Mouse (Mus musculus) heart, embryonic 16.5 days (tissue): ENCODE results near the gene Nxph4. TPM values are rescaled to one million over a fixed set of nuclear protein-coding genes. Genes with fewer than 3 reads are reported as not detected.
A peak's percentile ranks its signal among the peaks of the same experiment; 100 is the strongest.

Source experiments
- ATAC-seq: fragments of 200-750 bp; cut with Nextera tagmentation; replicated peaks from 2 replicates; pipeline ENCODE4 v1.8.0; 2017; ENCODE audit warnings: moderate number of reproducible peaks; ENCODE audit not compliant: insufficient read depth, low FRiP score; ENCODE audit errors: extremely low read depth
- H3K27ac ChIP-seq: fragments of 300-500 bp; sonication (generic); 2 replicates; pipeline ENCODE4 v1.5.1; 2014; ENCODE audit warnings: mild to moderate bottlenecking, low read length, control low read depth, moderate library complexity
- H3K27me3 ChIP-seq: fragments of 300-500 bp; sonication (generic); 2 replicates; pipeline ENCODE4 v1.6.1; 2014; ENCODE audit warnings: low read length, mixed read lengths; ENCODE audit not compliant: control insufficient read depth, insufficient read depth
- H3K36me3 ChIP-seq: fragments of 300-500 bp; sonication (generic); 2 replicates; pipeline ENCODE4 v1.6.1; 2014; ENCODE audit not compliant: control insufficient read depth, insufficient read depth
- H3K4me1 ChIP-seq: fragments of 300-500 bp; sonication (generic); 2 replicates; pipeline ENCODE4 v1.6.1; 2014; ENCODE audit warnings: low read length, mixed read lengths; ENCODE audit not compliant: control insufficient read depth, insufficient read depth
- H3K4me2 ChIP-seq: fragments of 300-500 bp; sonication (generic); 2 replicates; pipeline ENCODE4 v1.6.1; 2014; ENCODE audit warnings: low read depth, mild to moderate bottlenecking, control low read depth, low read length
- H3K4me3 ChIP-seq: fragments of 300-500 bp; sonication (generic); 2 replicates; pipeline ENCODE4 v1.5.1; 2014; ENCODE audit warnings: mild to moderate bottlenecking, control low read depth, low read length
- H3K9ac ChIP-seq: fragments of 300-500 bp; sonication (generic); 2 replicates; pipeline ENCODE4 v1.6.1; 2014; ENCODE audit warnings: low read length, control low read depth
- H3K9me3 ChIP-seq: fragments of 300-500 bp; sonication (generic); replicated peaks from 2 replicates; pipeline ENCODE4 v1.6.1; 2016; ENCODE audit warnings: low read length; ENCODE audit not compliant: control insufficient read depth
- WGBS: fragments of 180-500 bp; shearing (Covaris S2); extraction: QIAGEN DNeasy Blood & Tissue Kit; methylation state at CpG from one replicate; pipeline ENCODE4 v1.1.7; 2014; 5-methylcytosine and 5-hydroxymethylcytosine counted together
- polyA plus RNA-seq: library from polyadenylated mRNA; unstranded; fragments of >200 nt; fragmentation: Nextera tagmentation; extraction: Ambion mirVana; gene quantifications from 2 replicates; pipeline ENCODE4 v1.2.1, GENCODE M21; 2015

Nxph4 gene
- polyA plus RNA-seq, 1 experiment from 2014 or later = 1.4 TPM

DNA sequence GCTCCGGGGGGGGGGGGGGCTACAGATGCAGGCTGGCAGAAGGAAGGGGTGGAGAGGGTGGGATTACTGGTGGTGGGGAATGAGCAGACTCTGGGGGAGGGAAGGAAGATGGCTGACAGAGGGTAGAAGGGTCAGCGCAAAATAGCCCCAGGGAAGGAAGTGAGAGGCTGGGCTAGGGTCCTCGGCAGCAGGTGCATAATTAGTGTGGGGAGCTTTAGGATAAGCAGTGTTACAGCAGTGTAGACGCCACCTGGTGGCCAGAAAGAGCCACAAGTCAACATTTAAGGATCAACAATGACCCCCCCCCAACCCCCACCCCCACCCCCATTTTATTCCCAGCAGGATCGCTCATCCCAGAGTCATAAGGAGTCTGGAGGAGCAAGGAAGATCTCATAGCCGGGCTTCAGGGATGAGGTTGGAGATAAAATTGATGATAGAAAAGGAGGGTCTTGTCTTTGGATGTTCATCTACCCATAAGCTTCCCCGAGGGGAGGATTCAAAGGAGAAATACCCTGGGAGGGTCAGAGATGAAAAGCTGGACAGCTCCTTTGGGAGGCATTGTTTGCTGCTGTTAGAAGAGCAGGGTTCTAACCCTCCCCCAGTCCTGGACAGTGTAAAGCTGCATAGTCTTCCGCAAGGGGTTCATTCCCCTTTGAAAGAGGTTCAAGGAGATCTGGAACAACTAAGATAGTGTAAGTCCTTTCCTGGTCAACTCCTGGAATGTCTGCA, 2.4 kb upstream of the Nxph4 start:
- Histone ChIP-seq H3K27me3 (peaks cover 50% of the 10 kb centered on the region), H3K27ac (no peak overlapping the region), H3K9ac (no peak overlapping the region), H3K36me3 (no peaks in the 10 kb centered on the region), H3K4me2 (no peak overlapping the region), H3K9me3 (no peaks in the 10 kb centered on the region), H3K4me3 (no peak overlapping the region), H3K4me1 (peaks cover 12% of the 10 kb centered on the region)
- ATAC-seq = no peak
- 15% methylated on average over 8 of the region's 8 CpGs for WGBS

DNA sequence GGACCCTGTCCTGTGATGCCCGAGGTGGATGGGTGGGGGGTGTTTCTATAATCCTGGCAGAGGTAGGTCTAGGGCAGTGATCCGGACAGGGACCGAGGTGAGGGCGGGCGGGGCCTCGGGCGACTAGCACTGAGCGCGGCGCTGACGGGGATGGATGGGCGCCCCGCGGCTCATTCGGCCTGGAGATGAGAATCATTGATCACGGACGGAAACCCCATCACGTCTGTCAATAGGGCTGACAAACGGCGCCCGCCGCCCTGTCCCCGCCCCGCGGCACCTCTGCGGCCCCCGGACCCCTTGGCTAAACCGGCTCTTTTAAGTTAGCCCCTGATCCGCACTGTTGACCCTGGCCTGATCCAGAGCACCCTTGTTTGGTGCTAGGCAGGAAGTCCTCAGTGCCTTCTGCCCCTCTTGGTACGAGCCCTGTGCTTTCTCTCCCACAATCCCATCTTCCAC, 598 bp upstream of the Nxph4 start:
- no peaks in the 10 kb centered on the region for H3K36me3 ChIP-seq
- peak overlapping the region; percentile 42; the same call in 1 of the 2 replicates for H3K9ac ChIP-seq
- ATAC-seq = no peak
- H3K27me3 ChIP-seq = peaks cover 68% of the 10 kb centered on the region
- WGBS = 3% methylated on average over 30 of the region's 30 CpGs
- H3K9me3 ChIP-seq = no peaks in the 10 kb centered on the region
- peak overlapping the region; percentile 80 for H3K4me2 ChIP-seq
- H3K27ac ChIP-seq = no peak overlapping the region
- H3K4me3 ChIP-seq = peak overlapping the region; percentile 52
- H3K4me1 ChIP-seq = peaks cover 14% of the 10 kb centered on the region

DNA sequence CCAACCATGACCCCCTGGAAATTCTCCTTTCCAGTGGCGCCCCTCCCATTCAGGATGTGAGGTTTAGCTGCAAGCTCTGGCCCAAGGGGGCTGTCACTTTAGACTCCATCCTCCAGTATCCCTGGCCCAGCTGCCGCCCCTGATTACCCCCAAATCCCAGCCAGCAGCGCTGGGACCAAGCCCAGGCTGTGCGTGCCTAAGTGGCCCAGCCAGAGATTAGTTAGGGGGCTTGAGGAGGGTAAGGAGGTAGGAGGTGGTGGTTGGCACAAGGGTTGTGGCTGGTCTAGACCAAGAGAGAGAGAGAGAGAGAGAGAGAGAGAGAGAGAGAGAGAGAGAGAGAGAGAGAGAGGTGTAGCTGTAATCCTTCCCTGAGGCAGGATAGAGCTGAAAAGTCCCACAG, 2.8 kb downstream of the Nxph4 start:
- Histone ChIP-seq H3K4me1 (peaks cover 17% of the 10 kb centered on the region), H3K9ac (no peak overlapping the region), H3K9me3 (no peaks in the 10 kb centered on the region), H3K27ac (no peak overlapping the region), H3K4me2 (no peak overlapping the region), H3K4me3 (no peak overlapping the region), H3K36me3 (no peaks in the 10 kb centered on the region), H3K27me3 (peaks cover 97% of the 10 kb centered on the region)
- WGBS = 5% methylated on average over 4 of the region's 4 CpGs
- ATAC-seq = no peak

DNA sequence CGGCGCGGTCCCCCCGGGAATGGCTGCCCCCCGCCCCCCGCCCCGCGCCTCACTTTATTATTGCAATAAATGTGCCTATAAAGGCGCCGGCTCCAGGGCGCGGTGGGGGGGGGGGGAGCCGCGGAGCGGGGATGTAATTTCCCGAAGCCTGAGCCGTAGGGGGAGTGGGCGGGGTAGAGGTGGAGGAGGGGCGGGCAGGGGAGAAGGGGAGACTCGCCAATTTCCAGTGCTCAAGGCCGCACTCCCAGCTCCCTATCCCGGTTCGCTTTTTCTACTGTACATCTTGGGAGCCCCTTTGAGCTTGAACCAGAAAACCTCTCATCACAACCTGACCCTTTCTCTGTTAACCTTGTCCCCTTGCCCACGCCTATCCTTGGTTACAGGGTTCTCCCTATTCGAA, 3.4 kb downstream of the Nxph4 start:
- WGBS = 2% methylated on average over 25 of the region's 25 CpGs
- Histone ChIP-seq H3K4me3 (no peak overlapping the region; the same call in 1 of the 2 replicates), H3K27me3 (peaks cover 97% of the 10 kb centered on the region), H3K4me1 (peaks cover 23% of the 10 kb centered on the region), H3K9ac (no peak overlapping the region), H3K27ac (no peak overlapping the region), H3K4me2 (peak overlapping the region; percentile 14; the same call in 1 of the 2 replicates), H3K9me3 (no peaks in the 10 kb centered on the region), H3K36me3 (no peaks in the 10 kb centered on the region)
- no peak for ATAC-seq

DNA sequence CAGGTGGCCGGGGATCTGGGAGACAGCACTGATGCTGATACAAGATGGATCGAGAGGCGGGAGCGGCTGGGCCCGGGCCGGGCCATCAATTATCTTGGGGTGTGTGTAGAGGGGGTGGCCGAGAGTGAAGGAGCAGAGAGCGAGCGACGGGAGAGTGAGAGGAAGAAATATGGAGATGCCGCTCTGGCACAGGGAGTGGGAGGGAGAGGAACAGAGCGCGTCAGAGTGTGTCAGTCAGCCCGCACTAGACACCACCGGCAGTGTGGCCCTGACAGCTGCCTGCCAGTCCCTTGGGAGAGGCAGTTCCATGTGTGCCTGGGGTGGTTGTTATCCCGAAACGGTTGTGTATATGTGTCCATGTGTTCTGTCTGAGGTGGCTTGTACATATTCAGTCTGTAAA, 6.9 kb downstream of the Nxph4 start:
- H3K4me3 ChIP-seq = no peak overlapping the region
- 5% methylated on average over 17 of the region's 17 CpGs for WGBS

DNA sequence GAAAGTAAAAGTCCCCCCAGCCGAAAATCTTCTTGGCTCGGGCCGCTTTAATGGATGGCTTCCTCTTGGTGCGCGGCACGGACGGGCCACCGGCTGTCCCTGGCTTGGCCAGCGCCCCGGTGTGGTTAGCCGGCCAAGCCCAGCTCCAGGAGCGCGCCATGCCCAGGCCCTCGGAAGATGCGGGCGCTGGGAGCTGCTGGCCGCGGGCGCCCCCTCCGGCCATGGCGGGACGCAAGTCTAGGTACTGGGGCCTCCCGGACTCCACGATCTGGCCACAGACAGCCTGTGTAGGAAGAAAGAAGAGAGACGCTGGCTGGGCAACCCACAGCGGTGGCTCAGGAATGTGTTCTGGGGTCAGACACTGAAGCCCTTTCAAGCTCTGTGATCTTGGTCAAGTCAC, 7.7 kb downstream of the Nxph4 start:
- Histone ChIP-seq H3K36me3 (no peaks in the 10 kb centered on the region), H3K4me2 (peak overlapping the region; percentile 66), H3K4me3 (peak overlapping the region; percentile 48), H3K27me3 (peaks cover 79% of the 10 kb centered on the region), H3K4me1 (peaks cover 19% of the 10 kb centered on the region), H3K9me3 (no peaks in the 10 kb centered on the region), H3K9ac (peak overlapping the region; percentile 42; the same call in 1 of the 2 replicates), H3K27ac (no peak overlapping the region)
- 0 out of 2 replicates have a peak, but pooled peaks have one; percentile 15 for ATAC-seq
- under 1% methylated on average over 26 of the region's 26 CpGs for WGBS

More for the DNA sequence above, 6.9 kb downstream of the Nxph4 start:
- peaks cover 16% of the 10 kb centered on the region for H3K4me1 ChIP-seq
- no peaks in the 10 kb centered on the region for H3K9me3 ChIP-seq
- H3K4me2 ChIP-seq = no peak overlapping the region
- H3K27me3 ChIP-seq = peaks cover 87% of the 10 kb centered on the region
- no peak for ATAC-seq
- no peaks in the 10 kb centered on the region for H3K36me3 ChIP-seq
- H3K27ac ChIP-seq = no peak overlapping the region
- no peak overlapping the region for H3K9ac ChIP-seq

DNA sequence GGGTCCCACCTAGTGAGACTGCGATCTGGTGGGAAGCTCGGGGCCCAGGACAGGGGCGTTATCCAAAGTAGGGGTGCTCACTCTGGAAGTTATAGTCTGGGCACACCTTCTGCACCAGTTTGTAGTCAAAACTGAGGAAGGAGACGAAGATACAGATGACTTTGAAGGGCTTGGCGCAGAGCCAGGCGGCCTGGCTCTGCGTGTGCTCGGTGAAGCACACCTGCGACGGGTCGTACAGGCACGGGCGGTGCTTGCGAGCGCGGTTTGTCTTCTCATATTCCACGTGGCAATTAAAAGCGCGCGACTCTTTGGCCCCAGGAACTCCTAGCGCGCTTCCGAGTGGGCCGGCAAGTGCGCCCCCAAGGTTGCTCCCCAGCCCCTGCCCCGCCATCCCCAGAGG, 8.3 kb downstream of the Nxph4 start:
- WGBS = under 1% methylated on average over 26 of the region's 26 CpGs
- peak overlapping the region; percentile 42; the same call in 1 of the 2 replicates for H3K9ac ChIP-seq
- H3K4me3 ChIP-seq = peak overlapping the region; percentile 48
- peaks cover 72% of the 10 kb centered on the region for H3K27me3 ChIP-seq
- no peak for ATAC-seq
- peak overlapping the region; percentile 66 for H3K4me2 ChIP-seq
- no peaks in the 10 kb centered on the region for H3K9me3 ChIP-seq
- H3K27ac ChIP-seq = no peak overlapping the region
- H3K36me3 ChIP-seq = no peaks in the 10 kb centered on the region
- H3K4me1 ChIP-seq = peaks cover 25% of the 10 kb centered on the region

DNA sequence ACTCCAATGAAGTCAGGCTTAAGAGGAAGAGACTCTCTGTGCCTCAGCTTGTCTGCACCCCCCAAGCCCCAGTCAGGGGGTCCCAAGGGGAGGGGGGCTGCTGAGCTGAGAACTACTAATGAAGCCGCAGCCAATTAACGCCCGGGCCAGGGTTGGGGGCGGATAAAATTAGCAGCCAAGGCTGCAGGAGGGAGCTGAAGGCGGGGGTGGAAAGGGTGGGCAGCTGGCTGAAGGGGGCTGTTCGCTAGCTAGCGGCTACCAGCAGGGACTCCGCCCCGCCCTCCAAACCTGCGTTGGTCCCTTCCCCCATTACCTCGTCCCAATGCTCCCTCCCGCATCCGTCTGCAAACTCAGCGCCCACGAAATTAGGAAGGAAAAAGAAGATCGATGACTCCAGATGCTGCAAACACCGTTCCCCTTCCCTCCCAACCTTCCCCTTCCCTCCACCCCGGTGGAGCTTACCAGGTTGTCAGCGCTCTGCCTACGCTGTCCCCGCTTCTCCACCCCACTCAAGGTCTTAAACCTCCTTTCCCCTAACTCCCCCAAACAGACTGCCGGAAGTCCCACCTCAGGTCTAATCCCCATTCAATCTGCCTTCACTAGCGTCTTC, 9.6 kb downstream of the Nxph4 start:
- Histone ChIP-seq H3K9ac (no peak overlapping the region), H3K4me2 (no peak overlapping the region), H3K36me3 (peaks cover 3% of the 10 kb centered on the region), H3K27me3 (peaks cover 59% of the 10 kb centered on the region), H3K4me1 (peaks cover 24% of the 10 kb centered on the region), H3K4me3 (no peak overlapping the region), H3K27ac (no peak overlapping the region), H3K9me3 (no peaks in the 10 kb centered on the region)
- WGBS = 6% methylated on average over 23 of the region's 23 CpGs
- ATAC-seq = no peak

DNA sequence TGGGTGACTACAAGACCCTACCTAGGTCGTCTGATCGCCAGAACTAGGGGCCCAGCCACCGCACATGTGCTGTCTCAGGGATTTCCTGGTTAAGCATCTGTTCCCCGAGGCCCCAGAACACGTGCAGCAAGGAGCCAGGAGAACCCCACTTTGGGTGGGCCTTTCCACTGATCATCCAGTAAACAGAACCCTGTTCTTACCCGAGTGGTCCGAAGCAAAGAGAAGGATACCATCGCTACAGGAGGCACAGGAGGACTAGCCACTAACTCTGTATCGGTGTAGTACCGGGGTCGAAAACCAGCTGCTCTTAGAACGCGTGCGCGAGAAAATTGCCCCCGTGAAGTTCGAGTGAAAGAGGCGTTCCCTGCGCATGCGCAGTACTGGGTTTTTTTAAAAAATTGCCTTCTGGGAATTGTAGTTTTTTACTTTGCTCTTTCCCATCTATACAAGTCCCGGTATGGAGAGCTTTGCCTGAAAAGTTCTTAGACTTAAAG, 12.2 kb downstream of the Nxph4 start, which contains the start of gene Shmt2:
Gene Shmt2 (minus strand): TSS at position 357 of the 494 bp plus-strand sequence.
- peak within 1 kb of the TSS; percentile 80 for H3K4me3 ChIP-seq
- H3K36me3 ChIP-seq = peaks cover 25% of the 10 kb centered on the region
- under 1% methylated on average over 21 of the region's 21 CpGs for WGBS
- H3K27me3 ChIP-seq = peaks cover 34% of the 10 kb centered on the region
- peak within 1 kb of the TSS; percentile 78 for H3K4me2 ChIP-seq
- no peak within 1 kb of the TSS for H3K27ac ChIP-seq
- peaks cover 26% of the 10 kb centered on the region for H3K4me1 ChIP-seq
- H3K9me3 ChIP-seq = no peaks in the 10 kb centered on the region
- ATAC-seq = peak; percentile 54
- peak within 1 kb of the TSS; percentile 74 for H3K9ac ChIP-seq
